ENCODE assay signal across 28 mouse cellular contexts in the genomic region with DNA sequence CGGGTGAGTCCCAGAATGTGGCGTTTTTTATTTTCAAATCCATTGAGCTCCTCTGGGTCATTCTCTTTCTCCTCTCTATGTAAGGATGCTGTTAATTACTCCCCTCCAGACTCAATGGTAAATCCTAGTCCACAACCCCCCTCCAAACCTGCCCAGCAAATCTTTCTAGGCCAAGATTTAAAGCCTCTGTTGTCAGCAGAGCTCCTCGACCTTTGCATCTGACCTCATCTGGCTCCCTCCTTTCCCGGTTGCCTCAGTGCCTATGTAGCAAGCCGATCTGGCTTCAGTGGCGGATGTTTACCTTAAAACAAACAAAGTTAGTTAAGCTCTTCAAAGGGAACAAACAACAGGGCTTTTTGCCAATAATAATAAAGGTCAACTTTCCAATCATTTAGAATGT. TPM values are rescaled to one million over a fixed set of nuclear protein-coding genes. Genes with fewer than 3 reads are reported as not detected.
DNase-seq lines count a peak whose midpoint lies in the region; ATAC-seq and TF ChIP-seq lines count a peak whose summit lies in the region.
"Had no signal": no experiment of that assay in that cellular context is flagged by ENCODE, and none has a peak within 500 bp of the region (broad histone marks: within the 10 kb centered on the region; RNA-seq: fewer than 3 reads in every experiment).

No protein-coding gene starts in this region.

- whole genome bisulfite sequencing in liver, embryonic 12.5 days (ENCODE audit: insufficient replicate concordance): 65% methylated on average over 6 of the region's 6 CpGs
- 30% methylated on average over 6 of the region's 6 CpGs for WGBS in stomach, postnatal 0 days
- 45% methylated on average over 6 of the region's 6 CpGs for WGBS in kidney, adult 2 months

- H3K27ac ChIP-seq in liver, embryonic 12.5 days: peak overlapping the region; percentile 24; the same call in 1 of the 2 replicates
- no peak overlapping the region for H3K27ac ChIP-seq in stomach, postnatal 0 days (replicated peaks)
- no peak overlapping the region for H3K27ac ChIP-seq in kidney, adult 2 months (ENCODE audit: insufficient read depth, low read depth, low read length)
- H3K27ac ChIP-seq: embryonic facial prominence, embryonic 13.5 days; forebrain, embryonic 10.5 days; forebrain, embryonic 15.5 days; heart, embryonic 13.5 days; hindbrain, embryonic 10.5 days; hindbrain, embryonic 15.5 days; lung, embryonic 15.5 days; stomach, embryonic 15.5 days had no signal

- H3K4me2 ChIP-seq in liver, embryonic 12.5 days: no peak overlapping the region
- H3K4me2 ChIP-seq in stomach, postnatal 0 days (replicated peaks; ENCODE audit: low read depth): no peak overlapping the region
- H3K4me2 ChIP-seq: embryonic facial prominence, embryonic 13.5 days; forebrain, embryonic 15.5 days; heart, embryonic 13.5 days; hindbrain, embryonic 15.5 days; lung, embryonic 15.5 days; stomach, embryonic 15.5 days had no signal

- no peaks in the 10 kb centered on the region for H3K36me3 ChIP-seq in liver, embryonic 12.5 days
- no peaks in the 10 kb centered on the region for H3K36me3 ChIP-seq in stomach, postnatal 0 days (ENCODE audit: control insufficient read depth, insufficient read depth, low read length)
- H3K36me3 ChIP-seq in kidney, adult 2 months (ENCODE audit: control insufficient read depth, insufficient read depth, low read length): no peaks in the 10 kb centered on the region
- H3K36me3 ChIP-seq: lung, embryonic 15.5 days had no signal

- TF ChIP-seq CTCF in stomach, postnatal 0 days (IDR thresholded peaks at IDR 0.05; ENCODE audit: low read depth): no peak
- TF ChIP-seq CTCF in kidney, adult 2 months (conservative IDR thresholded peaks at IDR 0.05; ENCODE audit: insufficient read depth, insufficient read length, low read depth, low read length): no peak

- no peak for TF ChIP-seq POLR2A in kidney, adult 2 months (IDR thresholded peaks at IDR 0.05; ENCODE audit: low read depth, low read length)

- H3K27me3 ChIP-seq in liver, embryonic 12.5 days (replicated peaks): no peaks in the 10 kb centered on the region
- no peaks in the 10 kb centered on the region for H3K27me3 ChIP-seq in stomach, postnatal 0 days (ENCODE audit: control insufficient read depth, insufficient read depth, low read length)
- no peaks in the 10 kb centered on the region for H3K27me3 ChIP-seq in kidney, adult 2 months (replicated peaks; ENCODE audit: control insufficient read depth, insufficient read depth, low read length)
- H3K27me3 ChIP-seq: embryonic facial prominence, embryonic 13.5 days; forebrain, embryonic 15.5 days; heart, embryonic 13.5 days; hindbrain, embryonic 15.5 days; lung, embryonic 15.5 days; stomach, embryonic 15.5 days had no signal

- peaks cover 10% of the 10 kb centered on the region for H3K4me1 ChIP-seq in liver, embryonic 12.5 days
- H3K4me1 ChIP-seq in stomach, postnatal 0 days (replicated peaks; ENCODE audit: control insufficient read depth, insufficient read depth): peaks cover 3% of the 10 kb centered on the region; the same call in 1 of the 2 replicates
- no peaks in the 10 kb centered on the region for H3K4me1 ChIP-seq in kidney, adult 2 months (ENCODE audit: control insufficient read depth, insufficient read depth, low read length)
- H3K4me1 ChIP-seq: embryonic facial prominence, embryonic 13.5 days; forebrain, embryonic 10.5 days; forebrain, embryonic 15.5 days; hindbrain, embryonic 10.5 days; hindbrain, embryonic 15.5 days had no signal

- peak; percentile 32 for DNase-seq in lung, postnatal 10 days
- DNase-seq in lung, postnatal 25 days (ENCODE audit: low spot score): no peak
- DNase-seq in embryo, embryonic 11 days: peak; percentile 43
- DNase-seq in stomach, postnatal 0 days (ENCODE audit: low spot score): peak; percentile 20
- no peak for DNase-seq in kidney, adult 2 months
- no peak for DNase-seq in cerebellum, postnatal 10 days
- DNase-seq: adrenal gland, postnatal 25 days; B cell, adult 2 months; cerebellum, adult 18-20 months; cerebellum, postnatal 14 days; gastrocnemius, postnatal 36 days; heart, postnatal 10 days; kidney, adult 18-20 months; layer of hippocampus, postnatal 36 days; left cerebral cortex, postnatal 4 days; midbrain, embryonic 14.5 days; right cerebral cortex, postnatal 25 days; thymus, postnatal 36 days had no signal

- H3K4me3 ChIP-seq in liver, embryonic 12.5 days: no peak overlapping the region
- H3K4me3 ChIP-seq in stomach, postnatal 0 days (ENCODE audit: low read depth, low read length): no peak overlapping the region
- no peak overlapping the region for H3K4me3 ChIP-seq in kidney, adult 2 months (ENCODE audit: insufficient read depth, low read depth, low read length)
- H3K4me3 ChIP-seq: embryonic facial prominence, embryonic 13.5 days; forebrain, embryonic 10.5 days; forebrain, embryonic 15.5 days; heart, embryonic 13.5 days; hindbrain, embryonic 10.5 days; hindbrain, embryonic 15.5 days; lung, embryonic 15.5 days; stomach, embryonic 15.5 days had no signal

- H3K9me3 ChIP-seq in liver, embryonic 12.5 days (replicated peaks): no peaks in the 10 kb centered on the region
- no peaks in the 10 kb centered on the region for H3K9me3 ChIP-seq in stomach, postnatal 0 days (ENCODE audit: control insufficient read depth, low read length)
- H3K9me3 ChIP-seq: embryonic facial prominence, embryonic 13.5 days; forebrain, embryonic 10.5 days; forebrain, embryonic 15.5 days; heart, embryonic 13.5 days; hindbrain, embryonic 10.5 days; hindbrain, embryonic 15.5 days; lung, embryonic 15.5 days; stomach, embryonic 15.5 days had no signal

- H3K9ac ChIP-seq in liver, embryonic 12.5 days: no peak overlapping the region
- H3K9ac ChIP-seq in stomach, postnatal 0 days (ENCODE audit: low read length): no peak overlapping the region
- H3K9ac ChIP-seq: embryonic facial prominence, embryonic 13.5 days; forebrain, embryonic 15.5 days; heart, embryonic 13.5 days; hindbrain, embryonic 15.5 days; lung, embryonic 15.5 days; stomach, embryonic 15.5 days had no signal

- ATAC-seq in liver, embryonic 12.5 days: no peak
- ATAC-seq in stomach, postnatal 0 days (ENCODE audit: low FRiP score, low TSS enrichment): no peak
- ATAC-seq: forebrain, embryonic 15.5 days; inflammation-experienced regulatory T-cells, adult 6 months had no signal

- no peak for TF ChIP-seq EP300 in stomach, postnatal 0 days (optimal IDR thresholded peaks at IDR 0.05)

RNA-seq across cellular contexts. Expression of a gene that starts 19.3 kb away (rescaled TPM):
- polyA plus RNA-seq in liver, embryonic 12.5 days (2016; fragmentation: Nextera tagmentation; extraction: Ambion mirVana): 34.6 and 38.2 TPM in 2 replicates
- 19.2 and 19.7 TPM in 2 replicates for polyA plus RNA-seq in stomach, postnatal 0 days (2015; fragmentation: Nextera tagmentation; extraction: Ambion mirVana)
- 20.0 and 23.0 TPM in 2 replicates for polyA plus RNA-seq in kidney, adult 2 months (2012; rRNA removed)

RNA-seq across cellular contexts. Expression of a gene that starts 33.3 kb away (rescaled TPM):
- 3.2 and 3.3 TPM in 2 replicates for polyA plus RNA-seq in liver, embryonic 12.5 days (2016; fragmentation: Nextera tagmentation; extraction: Ambion mirVana)
- polyA plus RNA-seq in stomach, postnatal 0 days (2015; fragmentation: Nextera tagmentation; extraction: Ambion mirVana): 2.3 and 2.8 TPM in 2 replicates
- 7.1 and 7.9 TPM in 2 replicates for polyA plus RNA-seq in kidney, adult 2 months (2012; rRNA removed)

Comparison
In these comparisons a context has a peak if more than half of its experiments do, and no peak if none do; other contexts are left out.
1. DNase-seq: peak in lung, postnatal 10 days (single experiment), embryo, embryonic 11 days (single experiment) and stomach, postnatal 0 days (single experiment); none in lung, postnatal 25 days (single experiment), kidney, adult 2 months (single experiment) and cerebellum, postnatal 10 days (0 of 2).